Mouse (Mus musculus) hindbrain, embryonic 15.5 days (tissue): ENCODE results near the gene Rap1gap. TPM values are rescaled to one million over a fixed set of nuclear protein-coding genes. Genes with fewer than 3 reads are reported as not detected.

Experiments used
- ATAC-seq: fragments of 200-750 bp; cut with Nextera tagmentation; 2 replicates; pipeline ENCODE4 v1.8.0; 2017; ENCODE audit warnings: low read depth, moderate number of reproducible peaks, moderate TSS enrichment; ENCODE audit not compliant: low FRiP score
- H3K27ac ChIP-seq: fragments of 300-500 bp; sonication (generic); replicated peaks from 2 replicates; pipeline ENCODE4 v1.5.1; 2015; ENCODE audit warnings: mild to moderate bottlenecking, inconsistent platforms
- H3K27me3 ChIP-seq: fragments of 300-500 bp; sonication (generic); 2 replicates; pipeline ENCODE4 v1.6.1; 2015; ENCODE audit warnings: control low read depth, inconsistent platforms
- H3K36me3 ChIP-seq: fragments of 300-500 bp; sonication (generic); 2 replicates; pipeline ENCODE4 v1.6.1; 2015; ENCODE audit warnings: control low read depth, inconsistent platforms
- H3K4me1 ChIP-seq: fragments of 300-500 bp; sonication (generic); replicated peaks from 2 replicates; pipeline ENCODE4 v1.6.1; 2015; ENCODE audit warnings: control low read depth, inconsistent platforms
- H3K4me2 ChIP-seq: fragments of 300-500 bp; sonication (generic); 2 replicates; pipeline ENCODE4 v1.6.1; 2015; ENCODE audit warnings: moderate library complexity, mild to moderate bottlenecking, inconsistent platforms
- H3K4me3 ChIP-seq: fragments of 300-500 bp; sonication (generic); 2 replicates; pipeline ENCODE4 v1.5.1; 2015; ENCODE audit warnings: mild to moderate bottlenecking, inconsistent platforms
- H3K9ac ChIP-seq: fragments of 300-500 bp; sonication (generic); 2 replicates; pipeline ENCODE4 v1.6.1; 2015; ENCODE audit warnings: inconsistent platforms
- H3K9me3 ChIP-seq: fragments of 300-500 bp; sonication (generic); 2 replicates; pipeline ENCODE4 v1.6.1; 2016; ENCODE audit warnings: control low read depth, inconsistent platforms
- WGBS: fragments of 180-500 bp; shearing (Covaris S2); methylation state at CpG from one replicate; pipeline ENCODE4 v1.1.7; 2015; 5-methylcytosine and 5-hydroxymethylcytosine counted together
- polyA plus RNA-seq: library from polyadenylated mRNA; unstranded; fragments of >200 nt; fragmentation: Nextera tagmentation; extraction: Ambion mirVana; gene quantifications from 2 replicates; pipeline ENCODE4 v1.2.1, GENCODE M21; 2015

Rap1gap gene
- polyA plus RNA-seq, 1 experiment from 2014 or later: 99.6 TPM

- Histone ChIP-seq H3K27me3 (no peaks in the 10 kb centered on the region; the same call in 1 of the 2 replicates), H3K4me2 (0 out of 2 replicates have a peak overlapping the region, but pooled peaks have one; percentile 73), H3K9me3 (no peaks in the 10 kb centered on the region), H3K4me3 (no peak overlapping the region), H3K9ac (no peak overlapping the region), H3K27ac (peak overlapping the region; percentile 78), H3K4me1 (peaks cover 52% of the 10 kb centered on the region), H3K36me3 (no peaks in the 10 kb centered on the region)
- peak; percentile 32 for ATAC-seq
- WGBS: 67% methylated on average over 2 of the region's 2 CpGs
These were observed 15.5 kb downstream of the Rap1gap start for GRCm38 (mm10) chr4:137679979-137680550.

GRCm38 (mm10) chr4:137680721-137681120, 16.2 kb downstream of the Rap1gap start:
- Histone ChIP-seq H3K9ac (peak overlapping the region; percentile 32; the same call in 1 of the 2 replicates), H3K4me1 (peaks cover 54% of the 10 kb centered on the region)
- ATAC-seq: no peak; the same call in 1 of the 2 replicates

GRCm38 (mm10) chr4:137681408-137682104, 17.0 kb downstream of the Rap1gap start:
- Histone ChIP-seq H3K36me3 (no peaks in the 10 kb centered on the region), H3K9ac (peak overlapping the region; percentile 32), H3K27ac (peak overlapping the region; percentile 78), H3K4me3 (peak overlapping the region; percentile 33), H3K4me1 (peaks cover 54% of the 10 kb centered on the region), H3K27me3 (no peaks in the 10 kb centered on the region; the same call in 1 of the 2 replicates), H3K9me3 (no peaks in the 10 kb centered on the region), H3K4me2 (peak overlapping the region; percentile 73)
- ATAC-seq: peak; percentile 55; the same call in 1 of the 2 replicates
- 3% methylated on average over 52 of the region's 52 CpGs for WGBS

More at GRCm38 (mm10) chr4:137680721-137681120, 16.2 kb downstream of the Rap1gap start:
- Histone ChIP-seq H3K4me3 (no peak overlapping the region), H3K4me2 (peak overlapping the region; percentile 73), H3K9me3 (no peaks in the 10 kb centered on the region), H3K27me3 (no peaks in the 10 kb centered on the region; the same call in 1 of the 2 replicates), H3K27ac (peak overlapping the region; percentile 78), H3K36me3 (no peaks in the 10 kb centered on the region)
- 14% methylated on average over 7 of the region's 7 CpGs for WGBS

GRCm38 (mm10) chr4:137682961-137683453, 18.5 kb downstream of the Rap1gap start:
- Histone ChIP-seq H3K27ac (no peak overlapping the region), H3K9ac (no peak overlapping the region), H3K27me3 (no peaks in the 10 kb centered on the region; the same call in 1 of the 2 replicates), H3K4me1 (peaks cover 48% of the 10 kb centered on the region), H3K4me2 (peak overlapping the region; percentile 73), H3K9me3 (no peaks in the 10 kb centered on the region), H3K4me3 (no peak overlapping the region), H3K36me3 (no peaks in the 10 kb centered on the region)
- WGBS: 52% methylated on average over 7 of the region's 7 CpGs
- ATAC-seq: no peak

- H3K4me1 ChIP-seq: peaks cover 44% of the 10 kb centered on the region
- no peaks in the 10 kb centered on the region for H3K36me3 ChIP-seq
- H3K27me3 ChIP-seq: no peaks in the 10 kb centered on the region; the same call in 1 of the 2 replicates
- no peak overlapping the region for H3K4me3 ChIP-seq
- no peak overlapping the region for H3K27ac ChIP-seq
- H3K9ac ChIP-seq: no peak overlapping the region
- H3K9me3 ChIP-seq: no peaks in the 10 kb centered on the region
- no peak for ATAC-seq
- 48% methylated on average over 9 of the region's 9 CpGs for WGBS
- no peak overlapping the region for H3K4me2 ChIP-seq
These were observed 20.4 kb downstream of the Rap1gap start for GRCm38 (mm10) chr4:137684830-137685343.

GRCm38 (mm10) chr4:137686303-137686702, 21.8 kb downstream of the Rap1gap start:
- Histone ChIP-seq H3K9ac (no peak overlapping the region), H3K4me1 (peaks cover 30% of the 10 kb centered on the region), H3K36me3 (no peaks in the 10 kb centered on the region), H3K27me3 (no peaks in the 10 kb centered on the region), H3K9me3 (no peaks in the 10 kb centered on the region), H3K27ac (no peak overlapping the region), H3K4me3 (no peak overlapping the region), H3K4me2 (no peak overlapping the region)
- 26% methylated on average over 5 of the region's 5 CpGs for WGBS
- ATAC-seq: no peak

- Histone ChIP-seq H3K9ac (no peak overlapping the region), H3K4me1 (peaks cover 20% of the 10 kb centered on the region), H3K4me3 (no peak overlapping the region), H3K4me2 (no peak overlapping the region), H3K9me3 (no peaks in the 10 kb centered on the region), H3K36me3 (no peaks in the 10 kb centered on the region), H3K27ac (no peak overlapping the region), H3K27me3 (no peaks in the 10 kb centered on the region)
- WGBS: 76% methylated on average over 14 of the region's 14 CpGs
- ATAC-seq: no peak
These were observed 22.8 kb downstream of the Rap1gap start for GRCm38 (mm10) chr4:137687234-137687825.

- H3K9ac ChIP-seq: no peak overlapping the region
- WGBS: 84% methylated on average over 10 of the region's 10 CpGs
These were observed 27.8 kb downstream of the Rap1gap start for GRCm38 (mm10) chr4:137692107-137692902.

GRCm38 (mm10) chr4:137695300-137695699, 30.8 kb downstream of the Rap1gap start:
- 81% methylated on average over 8 of the region's 8 CpGs for WGBS
- no peak for ATAC-seq

More at GRCm38 (mm10) chr4:137692107-137692902, 27.8 kb downstream of the Rap1gap start:
- Histone ChIP-seq H3K9me3 (no peaks in the 10 kb centered on the region), H3K36me3 (0 out of 2 replicates have a peak, but pooled peaks cover 4% of the 10 kb centered on the region), H3K4me2 (no peak overlapping the region), H3K4me3 (no peak overlapping the region), H3K4me1 (peaks cover 11% of the 10 kb centered on the region), H3K27ac (no peak overlapping the region), H3K27me3 (no peaks in the 10 kb centered on the region)
- no peak for ATAC-seq

GRCm38 (mm10) chr4:137695900-137696299, 31.4 kb downstream of the Rap1gap start:
- Histone ChIP-seq H3K4me1 (peaks cover 36% of the 10 kb centered on the region), H3K36me3 (0 out of 2 replicates have a peak, but pooled peaks cover 4% of the 10 kb centered on the region), H3K4me2 (no peak overlapping the region), H3K9ac (no peak overlapping the region), H3K27ac (peak overlapping the region; percentile 14; the same call in 1 of the 2 replicates), H3K9me3 (no peaks in the 10 kb centered on the region), H3K27me3 (no peaks in the 10 kb centered on the region), H3K4me3 (no peak overlapping the region)
- ATAC-seq: no peak
- 32% methylated on average over 4 of the region's 4 CpGs for WGBS

More at GRCm38 (mm10) chr4:137695300-137695699, 30.8 kb downstream of the Rap1gap start:
- H3K4me2 ChIP-seq: no peak overlapping the region
- no peaks in the 10 kb centered on the region for H3K9me3 ChIP-seq
- no peak overlapping the region for H3K4me3 ChIP-seq
- H3K27ac ChIP-seq: peak overlapping the region; percentile 14; the same call in 1 of the 2 replicates
- 0 out of 2 replicates have a peak, but pooled peaks cover 4% of the 10 kb centered on the region for H3K36me3 ChIP-seq
- H3K27me3 ChIP-seq: no peaks in the 10 kb centered on the region
- H3K9ac ChIP-seq: no peak overlapping the region
- H3K4me1 ChIP-seq: peaks cover 36% of the 10 kb centered on the region
